Mouse (Mus musculus) heart, adult 18-20 months (tissue): ENCODE results near the gene Ly6g5b. TPM values are rescaled to one million over a fixed set of nuclear protein-coding genes. Genes with fewer than 3 reads are reported as not detected.

Experiments
- DNase-seq, 2 experiments: peaks; one replicate each; pipeline ENCODE4 v3.0.0; 2021 to 2022; ENCODE audit warnings: mixed read lengths in 1 of 2
- total RNA-seq, 2 experiments: library from RNA; stranded (reverse); gene quantifications; 2 replicates each; pipeline ENCODE4 v1.2.3; 2021

Ly6g5b gene
- total RNA-seq, 2 experiments from 2014 or later = not detected

- peak; percentile 33 to 37 for DNase-seq
Measured at GRCm38 (mm10) chr17:35105740-35106389, 9.4 kb downstream of the Ly6g5b start.

- DNase-seq = no peak
Measured at GRCm38 (mm10) chr17:35104754-35105153, 10.5 kb downstream of the Ly6g5b start.

GRCm38 (mm10) chr17:35104079-35104478, 11.1 kb downstream of the Ly6g5b start:
- no peak for DNase-seq

GRCm38 (mm10) chr17:35103221-35103690, 12.0 kb downstream of the Ly6g5b start:
- DNase-seq = no peak

GRCm38 (mm10) chr17:35102299-35102698, 12.9 kb downstream of the Ly6g5b start:
- no peak for DNase-seq

- DNase-seq = no peak
Measured at GRCm38 (mm10) chr17:35101161-35101560, 14.1 kb downstream of the Ly6g5b start.

GRCm38 (mm10) chr17:35100196-35100765, 14.9 kb downstream of the Ly6g5b start:
- no peak for DNase-seq

- no peak for DNase-seq
Measured at GRCm38 (mm10) chr17:35097164-35097655, 18.0 kb downstream of the Ly6g5b start.

- no peak for DNase-seq
Measured at GRCm38 (mm10) chr17:35096597-35096996, 18.6 kb downstream of the Ly6g5b start.

GRCm38 (mm10) chr17:35094475-35095365, 20.5 kb downstream of the Ly6g5b start:
- no peak for DNase-seq

GRCm38 (mm10) chr17:35092403-35093198, 22.6 kb downstream of the Ly6g5b start:
- no peak for DNase-seq

GRCm38 (mm10) chr17:35090166-35090932, 24.9 kb downstream of the Ly6g5b start:
- DNase-seq = peak; percentile 42 to 44

GRCm38 (mm10) chr17:35088825-35089644, 26.2 kb downstream of the Ly6g5b start, which contains the start of gene Abhd16a:
Gene Abhd16a, plus strand, starts transcription at chr17:35089263.
- peak; percentile 95 to 97 for DNase-seq

- no peak for DNase-seq
Measured at GRCm38 (mm10) chr17:35088151-35088550, 27.1 kb downstream of the Ly6g5b start.

- no peak for DNase-seq
Measured at GRCm38 (mm10) chr17:35085208-35085865, 29.9 kb downstream of the Ly6g5b start, which contains the start of gene Ly6g6f. Gene Ly6g6f, minus strand, starts transcription at chr17:35085610.

GRCm38 (mm10) chr17:35083929-35084497, 31.2 kb downstream of the Ly6g5b start:
- no peak for DNase-seq

GRCm38 (mm10) chr17:35082841-35083576, 32.2 kb downstream of the Ly6g5b start:
- no peak for DNase-seq

- DNase-seq = no peak
Measured at GRCm38 (mm10) chr17:35080710-35081109, 34.5 kb downstream of the Ly6g5b start.
